Mouse (Mus musculus): ENCODE results near the gene Galnt15. TPM values are rescaled to one million over a fixed set of nuclear protein-coding genes. Genes with fewer than 3 reads are reported as not detected.
"Not testable (repeated sequence)": the region's sequence is repeated elsewhere in the genome, so short reads cannot be mapped to it uniquely, and the experiment has no call there.

Gene Galnt15
- polyA plus RNA-seq, 1 experiment from 2014 or later, result 0.86 TPM

DNA sequence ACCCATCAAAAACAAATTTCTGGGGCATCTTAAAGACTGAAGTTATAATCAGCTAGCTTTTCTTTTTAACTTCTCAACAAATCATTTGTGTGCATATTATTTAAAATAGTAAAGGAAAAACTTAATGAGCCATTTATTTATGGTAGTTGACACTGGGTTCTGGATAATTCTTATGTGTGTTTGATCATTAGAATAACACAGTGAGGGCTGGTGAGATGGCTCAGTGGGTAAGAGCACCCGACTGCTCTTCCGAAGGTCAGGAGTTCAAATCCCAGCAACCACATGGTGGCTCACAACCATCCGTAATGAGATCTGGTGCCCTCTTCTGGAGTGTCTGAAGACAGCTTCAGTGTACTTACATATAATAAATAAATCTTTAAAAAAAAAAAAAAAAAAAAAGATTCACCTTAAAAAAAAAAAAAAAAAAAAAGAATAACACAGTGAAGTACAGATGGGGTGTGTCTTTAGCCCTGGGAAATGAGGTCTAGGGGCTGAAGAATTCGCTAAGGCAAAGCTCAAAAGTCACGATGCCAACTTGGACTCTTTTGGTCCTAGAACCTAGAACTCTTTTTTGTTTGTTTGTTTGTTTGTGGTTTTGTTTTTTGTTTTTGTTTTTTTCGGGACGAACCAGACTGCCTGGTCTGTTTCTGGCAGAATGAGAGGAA, 58.9 kb downstream of the Galnt15 start:
- DNase-seq (ENCODE audit: low spot score), result not testable (repeated sequence)

DNA sequence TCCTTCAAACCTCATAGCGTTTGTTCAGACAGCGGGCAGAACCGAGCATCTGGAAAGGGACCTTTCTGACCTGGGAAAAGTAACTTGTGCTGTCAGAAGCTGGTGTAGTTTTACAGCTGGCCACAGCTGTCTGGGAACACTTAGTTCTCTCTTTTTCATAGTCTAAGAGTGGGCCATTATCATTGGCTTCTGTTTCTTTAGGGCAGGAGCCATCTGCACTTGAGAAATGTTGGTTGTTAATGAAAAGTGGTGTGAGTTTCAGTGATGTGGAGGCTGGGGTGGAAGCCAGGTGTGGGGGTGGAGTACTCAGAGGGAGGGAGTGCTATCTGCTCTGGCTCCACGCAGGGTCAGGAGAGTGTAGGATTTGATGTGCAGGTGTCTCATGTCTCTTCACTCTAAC, 62.3 kb downstream of the Galnt15 start:
- DNase-seq (ENCODE audit: low spot score), result no peak

DNA sequence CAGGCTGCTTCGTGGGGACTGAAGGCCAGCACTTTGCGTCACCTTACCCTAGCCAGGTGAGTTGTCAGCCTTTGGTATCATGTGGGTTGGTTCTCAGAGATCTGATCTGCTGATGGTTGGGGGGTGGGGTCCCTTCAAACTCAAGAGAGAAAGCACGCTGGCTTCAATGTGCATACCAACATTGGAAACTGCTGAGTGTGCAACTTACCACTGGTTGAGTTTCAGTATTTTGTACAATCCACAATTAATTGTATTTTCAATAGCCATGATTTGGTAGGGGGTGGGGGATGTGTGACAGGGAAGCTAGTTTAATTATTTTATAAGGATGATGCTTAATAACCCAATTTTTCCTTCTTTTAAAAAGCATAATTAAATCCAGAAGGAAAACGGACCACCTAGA, 62.9 kb downstream of the Galnt15 start:
- DNase-seq (ENCODE audit: low spot score), result no peak

DNA sequence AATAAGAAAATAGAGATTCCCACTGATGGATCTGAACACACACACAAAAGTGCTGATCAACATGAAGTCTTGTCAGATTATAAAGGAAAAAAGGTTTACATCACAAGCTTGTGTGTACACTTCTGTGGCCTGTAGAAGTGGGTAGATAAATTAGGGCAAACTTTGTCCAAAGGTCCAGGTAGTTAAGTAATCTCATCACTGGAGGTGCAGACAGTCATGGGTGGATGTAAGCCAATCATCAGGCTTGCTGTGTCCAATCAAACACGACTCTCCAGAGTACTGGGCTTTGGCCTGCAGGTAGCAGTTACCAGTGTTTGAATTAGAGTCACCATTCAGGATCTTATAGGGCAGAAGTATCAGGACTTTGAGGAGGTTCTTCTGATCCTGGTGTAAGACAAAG, 64.2 kb downstream of the Galnt15 start:
- no peak for DNase-seq (ENCODE audit: low spot score)

DNA sequence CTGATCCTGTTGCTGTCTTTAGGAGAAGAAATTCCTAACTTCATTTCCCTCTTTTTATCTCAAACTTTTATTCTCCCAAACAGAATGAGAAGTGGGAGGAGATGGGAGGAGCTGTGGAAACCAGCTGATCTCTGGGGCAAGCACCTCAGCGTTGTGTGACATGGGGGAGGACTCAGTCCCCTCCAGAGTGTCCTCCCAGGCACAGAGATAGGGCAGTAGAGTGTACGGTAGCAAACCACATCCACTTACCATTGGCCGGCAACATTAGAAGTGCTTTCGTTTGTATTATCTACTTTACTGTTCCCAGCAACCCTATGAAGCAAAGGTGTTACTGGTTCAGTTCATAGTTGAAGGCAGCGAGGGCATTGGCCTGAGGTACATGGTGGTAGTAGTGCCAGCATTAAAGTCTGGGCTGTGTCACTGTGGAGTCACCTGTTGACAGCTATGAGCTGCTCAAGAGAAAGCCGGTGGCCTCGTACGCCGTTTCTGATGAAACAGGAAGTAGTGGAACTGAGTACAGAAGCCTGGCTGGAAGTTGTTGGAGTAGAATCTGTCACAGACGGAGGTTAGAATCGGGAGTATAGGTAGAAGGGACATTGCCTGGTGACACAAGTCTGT, 64.8 kb downstream of the Galnt15 start:
- no peak for DNase-seq (ENCODE audit: low spot score)

DNA sequence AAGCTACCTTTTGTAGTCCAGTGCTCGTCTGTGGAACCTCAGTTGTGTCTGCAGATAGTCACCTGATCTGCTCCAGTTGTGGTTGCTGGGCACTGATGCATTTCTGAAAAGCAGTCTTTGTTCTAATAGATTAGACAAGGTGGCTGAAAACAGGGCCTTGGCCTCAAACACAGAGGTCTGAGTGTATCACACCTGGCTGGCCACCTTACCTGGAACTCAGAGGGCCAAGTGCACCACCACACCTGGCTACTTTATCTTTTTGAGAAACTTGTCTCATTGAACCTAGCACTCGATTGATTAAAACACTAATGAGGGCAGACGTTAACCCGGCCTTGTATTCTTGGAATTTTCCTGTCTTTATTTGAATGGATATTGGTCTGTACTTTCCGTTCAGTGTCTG, 66.9 kb downstream of the Galnt15 start:
- DNase-seq (ENCODE audit: low spot score), result no peak

DNA sequence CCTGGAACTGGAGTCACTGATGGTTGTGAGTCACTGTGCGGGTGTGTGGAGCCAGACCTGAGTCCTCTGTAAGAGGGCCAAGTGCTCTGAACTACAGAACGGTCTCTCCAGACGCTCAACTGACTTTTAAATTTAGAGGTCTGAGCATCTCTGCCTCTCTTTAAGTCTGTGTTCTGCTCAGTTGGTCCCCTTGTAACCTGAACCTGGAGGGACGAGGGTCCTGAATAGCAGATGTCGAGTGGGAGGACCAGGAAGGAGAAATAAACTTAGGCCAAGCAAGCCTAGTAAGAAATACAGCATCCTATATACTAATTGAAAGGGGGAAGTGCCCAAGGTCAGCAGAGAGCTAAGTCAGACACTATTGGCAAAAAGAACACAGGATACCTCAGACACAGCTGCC, 68.0 kb downstream of the Galnt15 start:
- DNase-seq (ENCODE audit: low spot score), result no peak

DNA sequence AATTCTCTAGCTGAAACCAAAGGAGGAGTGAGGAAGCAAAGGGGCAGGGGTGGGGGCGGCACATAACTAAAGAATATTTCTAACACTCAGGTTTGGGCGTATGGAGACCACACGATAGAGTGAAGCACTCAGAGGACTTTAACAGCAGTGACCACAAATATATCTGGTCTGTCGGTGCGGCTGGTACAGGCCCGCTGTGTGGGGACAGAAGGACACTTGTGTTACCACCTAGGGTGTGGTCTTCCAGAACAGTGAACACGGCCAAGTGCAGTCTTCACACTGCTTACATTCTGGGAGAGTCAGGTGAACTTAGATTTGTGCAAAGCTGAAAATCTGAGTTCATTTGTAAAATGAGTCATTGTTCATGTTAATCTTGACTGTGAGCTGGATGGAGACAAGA, 68.9 kb downstream of the Galnt15 start:
- no peak for DNase-seq (ENCODE audit: low spot score)

DNA sequence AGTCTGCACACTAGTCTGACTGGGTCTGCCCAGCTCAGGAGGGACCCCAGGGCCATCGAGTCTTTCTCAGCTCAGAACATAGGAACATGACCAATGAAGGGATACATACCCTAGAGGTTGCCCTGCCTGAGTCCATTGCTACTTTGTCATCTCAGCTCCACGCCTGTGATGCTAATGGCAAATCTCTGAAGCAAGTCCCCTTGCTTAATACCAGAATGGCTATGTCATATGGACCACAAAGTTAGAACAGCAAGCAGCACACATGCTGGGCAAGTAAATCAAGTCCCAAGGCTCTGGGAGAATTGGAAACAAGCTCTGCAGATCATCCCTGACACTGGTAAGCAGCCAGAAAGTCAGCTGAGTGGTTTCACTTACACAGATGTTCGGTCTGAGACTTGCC, 70.2 kb downstream of the Galnt15 start:
- DNase-seq (ENCODE audit: low spot score), result no peak

DNA sequence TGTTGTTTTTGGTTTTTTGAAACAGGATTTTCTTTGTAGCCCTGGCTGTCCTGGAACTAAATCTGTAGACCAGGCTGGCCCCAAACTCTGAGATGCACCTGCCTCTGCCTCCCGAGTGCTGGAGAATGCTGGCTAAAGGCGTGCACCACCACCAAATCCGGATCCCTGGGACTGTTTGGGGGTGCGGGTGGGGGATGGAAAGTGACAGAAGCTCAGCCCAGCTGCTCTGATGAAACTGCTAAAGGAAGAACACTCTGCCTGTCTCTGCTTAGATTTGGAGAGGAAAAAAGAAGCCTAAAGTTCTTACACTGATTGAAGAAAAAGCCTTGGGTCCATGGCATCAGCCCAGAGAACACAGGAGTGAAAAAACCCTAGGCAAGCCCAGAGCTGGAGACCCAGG, 74.8 kb downstream of the Galnt15 start:
- no peak for DNase-seq (ENCODE audit: low spot score)

DNA sequence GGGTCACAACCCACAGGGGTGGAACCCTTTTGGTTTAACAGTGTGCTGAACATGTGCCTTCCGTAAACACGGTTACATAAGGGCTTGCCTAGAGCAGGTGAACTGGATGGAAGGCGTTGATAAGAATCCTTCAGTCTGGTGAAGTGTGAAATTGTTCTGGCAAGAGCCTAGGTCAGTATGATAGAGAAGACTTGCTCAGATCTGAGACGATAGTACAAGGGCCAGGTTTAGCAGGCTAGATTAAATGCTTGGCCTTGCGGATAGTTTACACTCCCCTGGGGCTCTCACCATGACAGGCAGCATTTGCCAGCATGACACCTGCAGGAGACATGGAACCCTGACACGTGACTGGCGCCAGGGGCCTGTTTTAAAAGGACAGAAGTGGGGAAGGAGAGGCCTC, 76.9 kb downstream of the Galnt15 start:
- no peak for DNase-seq (ENCODE audit: low spot score)

DNA sequence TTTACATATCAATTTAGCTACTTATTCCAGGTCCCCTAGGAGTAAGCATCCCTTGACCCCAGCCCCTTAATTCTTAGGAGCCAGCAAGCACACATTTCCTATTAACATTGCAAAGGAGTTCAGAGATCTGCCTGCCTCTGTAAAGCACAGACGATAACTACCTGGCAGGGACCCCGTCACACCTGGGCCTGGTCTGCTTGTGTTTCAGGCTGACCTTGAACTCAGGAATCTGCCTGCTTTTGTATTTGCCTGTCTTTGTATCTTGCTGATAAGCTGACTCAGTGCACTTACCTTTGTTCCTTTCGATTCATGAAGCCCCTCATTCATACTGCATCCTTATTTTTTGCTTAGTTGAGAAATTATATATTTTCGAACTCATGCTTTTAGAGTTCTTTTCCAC, 78.1 kb downstream of the Galnt15 start:
- DNase-seq (ENCODE audit: low spot score), result no peak

Other genes with a start within 250 kb of the Galnt15 start
- gene Ankrd28, start 198.3 kb upstream of the Galnt15 start, polyA plus RNA-seq (2015; fragmentation: Nextera tagmentation; extraction: Ambion mirVana), result 9.2 and 11.1 TPM in 2 replicates
- 17.2 and 19.2 TPM in 2 replicates for gene Oxnad1, start 56.4 kb downstream of the Galnt15 start, polyA plus RNA-seq (2015; fragmentation: Nextera tagmentation; extraction: Ambion mirVana)
- gene Dph3, start 56.7 kb downstream of the Galnt15 start, polyA plus RNA-seq (2015; fragmentation: Nextera tagmentation; extraction: Ambion mirVana), result 88.7 and 91.6 TPM in 2 replicates
- not detected in 2 replicates for gene Msmb, start 113.0 kb downstream of the Galnt15 start, polyA plus RNA-seq (2015; fragmentation: Nextera tagmentation; extraction: Ambion mirVana)
- gene Ncoa4, start 130.9 kb downstream of the Galnt15 start, polyA plus RNA-seq (2015; fragmentation: Nextera tagmentation; extraction: Ambion mirVana), result 103 and 109 TPM in 2 replicates
- gene Timm23, start 172.9 kb downstream of the Galnt15 start, polyA plus RNA-seq (2015; fragmentation: Nextera tagmentation; extraction: Ambion mirVana), result 402 and 405 TPM in 2 replicates
- gene Parg, start 173.0 kb downstream of the Galnt15 start, polyA plus RNA-seq (2015; fragmentation: Nextera tagmentation; extraction: Ambion mirVana), result 41.3 and 41.4 TPM in 2 replicates

All from thymus, postnatal 0 days (tissue).